Mouse (Mus musculus) intestine, embryonic 16.5 days (tissue): ENCODE data around the gene Hmgxb4. TPM values are rescaled to one million over a fixed set of nuclear protein-coding genes. Genes with fewer than 3 reads are reported as not detected.

Experiments used
- ATAC-seq: fragments of 200-750 bp; cut with Nextera tagmentation; 2 replicates; pipeline ENCODE4 v1.8.0; 2017; ENCODE audit warnings: moderate TSS enrichment, moderate library complexity
- H3K27ac ChIP-seq: fragments of 300-500 bp; sonication (generic); 2 replicates; pipeline ENCODE4 v1.5.1; 2014; ENCODE audit warnings: mild to moderate bottlenecking, low read length
- H3K27me3 ChIP-seq: fragments of 300-500 bp; sonication (generic); replicated peaks from 2 replicates; pipeline ENCODE4 v1.6.1; 2014; ENCODE audit warnings: low read length, control low read depth, mixed read lengths; ENCODE audit not compliant: control insufficient read depth, insufficient read depth
- H3K36me3 ChIP-seq: fragments of 300-500 bp; sonication (generic); 2 replicates; pipeline ENCODE4 v1.6.1; 2014; ENCODE audit warnings: low read length, control low read depth; ENCODE audit not compliant: control insufficient read depth, insufficient read depth
- H3K4me1 ChIP-seq: fragments of 300-500 bp; sonication (generic); 2 replicates; pipeline ENCODE4 v1.6.1; 2014; ENCODE audit warnings: low read length, control low read depth, mixed read lengths; ENCODE audit not compliant: control insufficient read depth, insufficient read depth
- H3K4me2 ChIP-seq: fragments of 300-500 bp; sonication (generic); 2 replicates; pipeline ENCODE4 v1.6.1; 2014; ENCODE audit warnings: low read depth, low read length, control low read depth
- H3K4me3 ChIP-seq: fragments of 300-500 bp; sonication (generic); 2 replicates; pipeline ENCODE4 v1.5.1; 2014; ENCODE audit warnings: mild to moderate bottlenecking, low read length
- H3K9ac ChIP-seq: fragments of 300-500 bp; sonication (generic); 2 replicates; pipeline ENCODE4 v1.6.1; 2014; ENCODE audit warnings: low read depth, low read length
- H3K9me3 ChIP-seq: fragments of 300-500 bp; sonication (generic); 2 replicates; pipeline ENCODE4 v1.6.1; 2016; ENCODE audit warnings: low read length, control low read depth; ENCODE audit not compliant: control insufficient read depth
- WGBS: fragments of 180-500 bp; shearing (Covaris S2); extraction: QIAGEN DNeasy Blood & Tissue Kit; methylation state at CpG from one replicate; pipeline ENCODE4 v1.1.7; 2014; 5-methylcytosine and 5-hydroxymethylcytosine counted together
- polyA plus RNA-seq: library from polyadenylated mRNA; unstranded; fragments of >200 nt; fragmentation: Nextera tagmentation; extraction: Ambion mirVana; gene quantifications from 2 replicates; pipeline ENCODE4 v1.2.1, GENCODE M21; 2015

Hmgxb4 gene
- polyA plus RNA-seq, 1 experiment from 2014 or later = 22.9 TPM

- no peak overlapping the region for H3K4me3 ChIP-seq
- no peaks in the 10 kb centered on the region for H3K9me3 ChIP-seq
- no peak overlapping the region for H3K27ac ChIP-seq
- H3K36me3 ChIP-seq = no peaks in the 10 kb centered on the region
- no peak overlapping the region for H3K9ac ChIP-seq
- 83% methylated on average over 2 of the region's 2 CpGs for WGBS
- ATAC-seq = no peak
- H3K4me1 ChIP-seq = no peaks in the 10 kb centered on the region
- no peak overlapping the region for H3K4me2 ChIP-seq
- H3K27me3 ChIP-seq = no peaks in the 10 kb centered on the region
Observed at GRCm38 (mm10) chr8:75055673-75056072, 62.5 kb downstream of the Hmgxb4 start.

- Histone ChIP-seq H3K4me2 (no peak overlapping the region), H3K27me3 (no peaks in the 10 kb centered on the region), H3K4me1 (no peaks in the 10 kb centered on the region), H3K9ac (no peak overlapping the region), H3K36me3 (no peaks in the 10 kb centered on the region), H3K27ac (no peak overlapping the region), H3K9me3 (no peaks in the 10 kb centered on the region), H3K4me3 (no peak overlapping the region)
- WGBS = 77% methylated on average over 6 of the region's 6 CpGs
- ATAC-seq = no peak
Observed at GRCm38 (mm10) chr8:75060022-75060421, 66.9 kb downstream of the Hmgxb4 start.

GRCm38 (mm10) chr8:75060815-75061214 is 67.7 kb downstream of the Hmgxb4 start:
- no peak overlapping the region for H3K9ac ChIP-seq
- 0 out of 2 replicates have a peak, but pooled peaks cover 2% of the 10 kb centered on the region for H3K36me3 ChIP-seq
- H3K27me3 ChIP-seq = no peaks in the 10 kb centered on the region
- no peaks in the 10 kb centered on the region for H3K9me3 ChIP-seq
- H3K4me3 ChIP-seq = no peak overlapping the region
- no peak for ATAC-seq
- no peak overlapping the region for H3K4me2 ChIP-seq
- H3K27ac ChIP-seq = no peak overlapping the region
- 81% methylated on average over 2 of the region's 2 CpGs for WGBS
- H3K4me1 ChIP-seq = no peaks in the 10 kb centered on the region

GRCm38 (mm10) chr8:75063290-75063689 is 70.1 kb downstream of the Hmgxb4 start:
- H3K4me3 ChIP-seq = no peak overlapping the region
- H3K27me3 ChIP-seq = no peaks in the 10 kb centered on the region
- H3K4me2 ChIP-seq = no peak overlapping the region
- H3K36me3 ChIP-seq = peaks cover 7% of the 10 kb centered on the region; the same call in 1 of the 2 replicates
- H3K27ac ChIP-seq = no peak overlapping the region
- WGBS = 78% methylated on average over 3 of the region's 3 CpGs
- no peak overlapping the region for H3K9ac ChIP-seq
- H3K9me3 ChIP-seq = no peaks in the 10 kb centered on the region
- no peak for ATAC-seq
- no peaks in the 10 kb centered on the region for H3K4me1 ChIP-seq

GRCm38 (mm10) chr8:75064790-75065189 is 71.6 kb downstream of the Hmgxb4 start:
- Histone ChIP-seq H3K27ac (no peak overlapping the region), H3K4me3 (no peak overlapping the region), H3K9ac (no peak overlapping the region), H3K27me3 (no peaks in the 10 kb centered on the region), H3K36me3 (peaks cover 7% of the 10 kb centered on the region; the same call in 1 of the 2 replicates), H3K4me1 (no peaks in the 10 kb centered on the region), H3K9me3 (no peaks in the 10 kb centered on the region), H3K4me2 (no peak overlapping the region)
- ATAC-seq = no peak
- WGBS = 87% methylated on average over 3 of the region's 3 CpGs

GRCm38 (mm10) chr8:75067287-75067686 is 74.1 kb downstream of the Hmgxb4 start:
- Histone ChIP-seq H3K27ac (no peak overlapping the region), H3K27me3 (no peaks in the 10 kb centered on the region), H3K36me3 (peaks cover 7% of the 10 kb centered on the region; the same call in 1 of the 2 replicates), H3K4me3 (no peak overlapping the region), H3K4me2 (no peak overlapping the region), H3K9me3 (no peaks in the 10 kb centered on the region), H3K9ac (no peak overlapping the region), H3K4me1 (no peaks in the 10 kb centered on the region)
- WGBS = 71% methylated on average over 6 of the region's 6 CpGs
- no peak for ATAC-seq

GRCm38 (mm10) chr8:75070297-75070696 is 77.1 kb downstream of the Hmgxb4 start:
- Histone ChIP-seq H3K4me1 (no peaks in the 10 kb centered on the region), H3K27ac (no peak overlapping the region), H3K4me2 (no peak overlapping the region), H3K9ac (no peak overlapping the region), H3K27me3 (no peaks in the 10 kb centered on the region), H3K36me3 (peaks cover 7% of the 10 kb centered on the region; the same call in 1 of the 2 replicates), H3K4me3 (no peak overlapping the region), H3K9me3 (no peaks in the 10 kb centered on the region)
- 0 out of 2 replicates have a peak, but pooled peaks have one; percentile 6 for ATAC-seq
- WGBS = 74% methylated on average over 1 of the region's 1 CpGs

GRCm38 (mm10) chr8:75071627-75072346 is 78.6 kb downstream of the Hmgxb4 start:
- Histone ChIP-seq H3K4me1 (no peaks in the 10 kb centered on the region), H3K9me3 (no peaks in the 10 kb centered on the region), H3K9ac (no peak overlapping the region), H3K4me3 (no peak overlapping the region), H3K36me3 (no peaks in the 10 kb centered on the region), H3K4me2 (no peak overlapping the region), H3K27ac (no peak overlapping the region), H3K27me3 (no peaks in the 10 kb centered on the region)
- 28% methylated on average over 4 of the region's 4 CpGs for WGBS
- ATAC-seq = peak; percentile 86

- 83% methylated on average over 1 of the region's 1 CpGs for WGBS
- no peaks in the 10 kb centered on the region for H3K4me1 ChIP-seq
- H3K4me3 ChIP-seq = no peak overlapping the region
- no peak for ATAC-seq
- no peak overlapping the region for H3K4me2 ChIP-seq
- no peaks in the 10 kb centered on the region for H3K9me3 ChIP-seq
- H3K27ac ChIP-seq = no peak overlapping the region
- H3K36me3 ChIP-seq = no peaks in the 10 kb centered on the region
- no peak overlapping the region for H3K9ac ChIP-seq
- H3K27me3 ChIP-seq = no peaks in the 10 kb centered on the region
Observed at GRCm38 (mm10) chr8:75074876-75075275, 81.7 kb downstream of the Hmgxb4 start.

- Histone ChIP-seq H3K9ac (no peak overlapping the region), H3K27ac (no peak overlapping the region), H3K4me3 (no peak overlapping the region), H3K27me3 (no peaks in the 10 kb centered on the region), H3K9me3 (no peaks in the 10 kb centered on the region), H3K36me3 (no peaks in the 10 kb centered on the region), H3K4me2 (no peak overlapping the region), H3K4me1 (no peaks in the 10 kb centered on the region)
- 81% methylated on average over 1 of the region's 1 CpGs for WGBS
- ATAC-seq = no peak
Observed at GRCm38 (mm10) chr8:75078215-75078614, 85.1 kb downstream of the Hmgxb4 start.
